Mouse (Mus musculus): ENCODE measurements around the gene Gm47283. TPM values are rescaled to one million over a fixed set of nuclear protein-coding genes. Genes with fewer than 3 reads are reported as not detected.
"Not testable (repeated sequence)": the region's sequence is repeated elsewhere in the genome, so short reads cannot be mapped to it uniquely, and the experiment has no call there.

Gene Gm47283
- polyA plus RNA-seq, 1 experiment from 2014 or later: not detected

- peaks cover 40% of the 10 kb centered on the region for H3K36me3 ChIP-seq (ENCODE audit: control insufficient read depth, insufficient read depth)
- WGBS: 77% methylated on average over 38 of the region's 38 CpGs
- H3K4me3 ChIP-seq (ENCODE audit: low read length): not testable (repeated sequence)
These were observed 43.5 kb upstream of the Gm47283 start for GRCm38 (mm10) chrY:90741006-90741405.

GRCm38 (mm10) chrY:90741452-90742260 lies 42.9 kb upstream of the Gm47283 start:
- Histone ChIP-seq H3K9me3 (replicated peaks; ENCODE audit: control insufficient read depth, low read length) (peaks cover 39% of the 10 kb centered on the region), H3K36me3 (ENCODE audit: control insufficient read depth, insufficient read depth) (peaks cover 40% of the 10 kb centered on the region)
- H3K4me2 ChIP-seq (ENCODE audit: low read depth, low read length); H3K4me1 ChIP-seq (ENCODE audit: control insufficient read depth, insufficient read depth, low read length); H3K9ac ChIP-seq (ENCODE audit: low read length); H3K27ac ChIP-seq (ENCODE audit: low read length); H3K4me3 ChIP-seq (ENCODE audit: low read length); H3K27me3 ChIP-seq (ENCODE audit: control insufficient read depth, insufficient read depth, low read length): not testable (repeated sequence)
- WGBS: 82% methylated on average over 42 of the region's 43 CpGs
- ATAC-seq (replicated peaks; ENCODE audit: extremely low read depth, insufficient read depth, low FRiP score): peak; percentile 8

More at GRCm38 (mm10) chrY:90741006-90741405, 43.5 kb upstream of the Gm47283 start:
- H3K27ac ChIP-seq (ENCODE audit: low read length); H3K4me1 ChIP-seq (ENCODE audit: control insufficient read depth, insufficient read depth, low read length); H3K4me2 ChIP-seq (ENCODE audit: low read depth, low read length); H3K9ac ChIP-seq (ENCODE audit: low read length); H3K27me3 ChIP-seq (ENCODE audit: control insufficient read depth, insufficient read depth, low read length): not testable (repeated sequence)
- ATAC-seq (replicated peaks; ENCODE audit: extremely low read depth, insufficient read depth, low FRiP score): peak; percentile 39
- H3K9me3 ChIP-seq (replicated peaks; ENCODE audit: control insufficient read depth, low read length): peaks cover 39% of the 10 kb centered on the region

- not testable (repeated sequence) for H3K27ac ChIP-seq (ENCODE audit: low read length)
- whole genome bisulfite sequencing: 84% methylated on average over 49 of the region's 49 CpGs
These were observed 42.1 kb upstream of the Gm47283 start for GRCm38 (mm10) chrY:90742261-90743052.

GRCm38 (mm10) chrY:90743053-90743810 lies 41.3 kb upstream of the Gm47283 start:
- not testable (repeated sequence) for H3K27me3 ChIP-seq (ENCODE audit: control insufficient read depth, insufficient read depth, low read length); H3K27ac ChIP-seq (ENCODE audit: low read length); ATAC-seq (replicated peaks; ENCODE audit: extremely low read depth, insufficient read depth, low FRiP score); H3K9ac ChIP-seq (ENCODE audit: low read length); H3K4me1 ChIP-seq (ENCODE audit: control insufficient read depth, insufficient read depth, low read length); H3K4me2 ChIP-seq (ENCODE audit: low read depth, low read length); H3K4me3 ChIP-seq (ENCODE audit: low read length)
- H3K36me3 ChIP-seq (ENCODE audit: control insufficient read depth, insufficient read depth): peaks cover 40% of the 10 kb centered on the region
- H3K9me3 ChIP-seq (replicated peaks; ENCODE audit: control insufficient read depth, low read length): peaks cover 39% of the 10 kb centered on the region
- 80% methylated on average over 44 of the region's 46 CpGs for WGBS

More at GRCm38 (mm10) chrY:90742261-90743052, 42.1 kb upstream of the Gm47283 start:
- not testable (repeated sequence) for H3K9ac ChIP-seq (ENCODE audit: low read length); H3K4me3 ChIP-seq (ENCODE audit: low read length); H3K4me1 ChIP-seq (ENCODE audit: control insufficient read depth, insufficient read depth, low read length); H3K27me3 ChIP-seq (ENCODE audit: control insufficient read depth, insufficient read depth, low read length); H3K4me2 ChIP-seq (ENCODE audit: low read depth, low read length); ATAC-seq (replicated peaks; ENCODE audit: extremely low read depth, insufficient read depth, low FRiP score)
- Histone ChIP-seq H3K36me3 (ENCODE audit: control insufficient read depth, insufficient read depth) (peaks cover 40% of the 10 kb centered on the region), H3K9me3 (replicated peaks; ENCODE audit: control insufficient read depth, low read length) (peaks cover 39% of the 10 kb centered on the region)

GRCm38 (mm10) chrY:90743811-90744220 lies 40.7 kb upstream of the Gm47283 start:
- Histone ChIP-seq H3K4me2 (ENCODE audit: low read depth, low read length) (no peak overlapping the region), H3K4me3 (ENCODE audit: low read length) (no peak overlapping the region), H3K36me3 (ENCODE audit: control insufficient read depth, insufficient read depth) (peaks cover 39% of the 10 kb centered on the region), H3K4me1 (ENCODE audit: control insufficient read depth, insufficient read depth, low read length) (no peaks in the 10 kb centered on the region), H3K9ac (ENCODE audit: low read length) (no peak overlapping the region), H3K27ac (ENCODE audit: low read length) (no peak overlapping the region; the same call in 1 of the 2 replicates), H3K27me3 (ENCODE audit: control insufficient read depth, insufficient read depth, low read length) (no peaks in the 10 kb centered on the region), H3K9me3 (replicated peaks; ENCODE audit: control insufficient read depth, low read length) (peaks cover 38% of the 10 kb centered on the region)
- ATAC-seq (replicated peaks; ENCODE audit: extremely low read depth, insufficient read depth, low FRiP score): no peak
- 45% methylated on average over 2 of the region's 21 CpGs for WGBS

GRCm38 (mm10) chrY:90744381-90744981 lies 40.1 kb upstream of the Gm47283 start:
- Histone ChIP-seq H3K36me3 (ENCODE audit: control insufficient read depth, insufficient read depth) (peaks cover 32% of the 10 kb centered on the region), H3K4me2 (ENCODE audit: low read depth, low read length) (peak overlapping the region; percentile 57), H3K9me3 (replicated peaks; ENCODE audit: control insufficient read depth, low read length) (peaks cover 32% of the 10 kb centered on the region), H3K4me3 (ENCODE audit: low read length) (peak overlapping the region; percentile 47), H3K9ac (ENCODE audit: low read length) (peak overlapping the region; percentile 64), H3K27ac (ENCODE audit: low read length) (peak overlapping the region; percentile 64)
- peak; percentile 91 for ATAC-seq (replicated peaks; ENCODE audit: extremely low read depth, insufficient read depth, low FRiP score)
- H3K27me3 ChIP-seq (ENCODE audit: control insufficient read depth, insufficient read depth, low read length); H3K4me1 ChIP-seq (ENCODE audit: control insufficient read depth, insufficient read depth, low read length): not testable (repeated sequence)
- 54% methylated on average over 51 of the region's 51 CpGs for WGBS

GRCm38 (mm10) chrY:90745256-90745655 lies 39.3 kb upstream of the Gm47283 start:
- H3K27me3 ChIP-seq (ENCODE audit: control insufficient read depth, insufficient read depth, low read length); ATAC-seq (replicated peaks; ENCODE audit: extremely low read depth, insufficient read depth, low FRiP score); H3K4me2 ChIP-seq (ENCODE audit: low read depth, low read length); H3K4me1 ChIP-seq (ENCODE audit: control insufficient read depth, insufficient read depth, low read length); H3K27ac ChIP-seq (ENCODE audit: low read length); H3K9ac ChIP-seq (ENCODE audit: low read length); H3K4me3 ChIP-seq (ENCODE audit: low read length): not testable (repeated sequence)
- Histone ChIP-seq H3K36me3 (ENCODE audit: control insufficient read depth, insufficient read depth) (peaks cover 25% of the 10 kb centered on the region), H3K9me3 (replicated peaks; ENCODE audit: control insufficient read depth, low read length) (peaks cover 24% of the 10 kb centered on the region)
- 90% methylated on average over 5 of the region's 5 CpGs for WGBS

GRCm38 (mm10) chrY:90754721-90755120 lies 29.8 kb upstream of the Gm47283 start, which contains the start of gene Gm21860:
Gm21860 (minus strand) TSS chrY:90754821.
- not testable (repeated sequence) for H3K27ac ChIP-seq (ENCODE audit: low read length); H3K9ac ChIP-seq (ENCODE audit: low read length); H3K4me2 ChIP-seq (ENCODE audit: low read depth, low read length); H3K36me3 ChIP-seq (ENCODE audit: control insufficient read depth, insufficient read depth); H3K4me3 ChIP-seq (ENCODE audit: low read length); H3K4me1 ChIP-seq (ENCODE audit: control insufficient read depth, insufficient read depth, low read length); H3K9me3 ChIP-seq (replicated peaks; ENCODE audit: control insufficient read depth, low read length); ATAC-seq (replicated peaks; ENCODE audit: extremely low read depth, insufficient read depth, low FRiP score); H3K27me3 ChIP-seq (ENCODE audit: control insufficient read depth, insufficient read depth, low read length)
- no CpG with 5 or more reads among the region's 8 CpGs for WGBS
